In genomic region chr8:120324555-120324954, GRCm38 (mm10) we compare ENCODE assay signal across 13 mouse cellular contexts.
DNase-seq lines count a peak whose midpoint lies in the region; ATAC-seq and TF ChIP-seq lines count a peak whose summit lies in the region.
"Had no signal": no experiment of that assay in that cellular context is flagged by ENCODE, and none has a peak within 500 bp of the region (broad histone marks: within the 10 kb centered on the region; RNA-seq: fewer than 3 reads in every experiment).

No protein-coding gene starts in this region.

- no peak overlapping the region for H3K4me2 ChIP-seq in hindbrain, embryonic 14.5 days (replicated peaks)
- no peak overlapping the region for H3K4me2 ChIP-seq in heart, postnatal 0 days (ENCODE audit: low read depth, low read length)
- H3K4me2 ChIP-seq in liver, embryonic 13.5 days, result no peak overlapping the region

- peaks cover 81% of the 10 kb centered on the region for H3K4me1 ChIP-seq in hindbrain, embryonic 10.5 days (replicated peaks)
- H3K4me1 ChIP-seq in hindbrain, embryonic 14.5 days (replicated peaks; ENCODE audit: control insufficient read depth, insufficient read depth, low read length), result peaks cover 32% of the 10 kb centered on the region
- H3K4me1 ChIP-seq in heart, postnatal 0 days (ENCODE audit: control insufficient read depth, insufficient read depth), result peaks cover 17% of the 10 kb centered on the region
- peaks cover 80% of the 10 kb centered on the region for H3K4me1 ChIP-seq in liver, embryonic 13.5 days (replicated peaks)

- 54% methylated on average over 3 of the region's 3 CpGs for WGBS in hindbrain, embryonic 10.5 days
- WGBS in hindbrain, embryonic 14.5 days, result 48% methylated on average over 3 of the region's 3 CpGs
- WGBS in heart, postnatal 0 days, result 44% methylated on average over 3 of the region's 3 CpGs
- 37% methylated on average over 3 of the region's 3 CpGs for WGBS in liver, embryonic 13.5 days (ENCODE audit: insufficient replicate concordance)

- TF ChIP-seq CTCF in heart, postnatal 0 days (IDR thresholded peaks at IDR 0.05; ENCODE audit: low read depth), result 0 out of 2 replicates have a peak, but pooled peaks have one; percentile 1

- no peak overlapping the region for H3K4me3 ChIP-seq in hindbrain, embryonic 10.5 days
- no peak overlapping the region for H3K4me3 ChIP-seq in hindbrain, embryonic 14.5 days (replicated peaks; ENCODE audit: low read length)
- H3K4me3 ChIP-seq in heart, postnatal 0 days (ENCODE audit: low read depth, low read length), result no peak overlapping the region
- H3K4me3 ChIP-seq in liver, embryonic 13.5 days (replicated peaks), result no peak overlapping the region

- no peak overlapping the region for H3K9ac ChIP-seq in hindbrain, embryonic 14.5 days
- no peak overlapping the region for H3K9ac ChIP-seq in heart, postnatal 0 days (replicated peaks; ENCODE audit: low read depth, low read length)
- peak overlapping the region; percentile 47; the same call in 1 of the 2 replicates for H3K9ac ChIP-seq in liver, embryonic 13.5 days
- H3K9ac ChIP-seq: liver, embryonic 14.5 days had no signal

- H3K27me3 ChIP-seq in hindbrain, embryonic 10.5 days (ENCODE audit: insufficient read depth, poor library complexity, severe bottlenecking), result peaks cover 34% of the 10 kb centered on the region
- no peaks in the 10 kb centered on the region for H3K27me3 ChIP-seq in hindbrain, embryonic 14.5 days (ENCODE audit: control insufficient read depth, insufficient read depth, low read length)
- H3K27me3 ChIP-seq in heart, postnatal 0 days (ENCODE audit: control insufficient read depth, insufficient read depth, low read length), result no peaks in the 10 kb centered on the region
- no peaks in the 10 kb centered on the region for H3K27me3 ChIP-seq in liver, embryonic 13.5 days

- no peaks in the 10 kb centered on the region for H3K9me3 ChIP-seq in hindbrain, embryonic 10.5 days
- no peaks in the 10 kb centered on the region for H3K9me3 ChIP-seq in hindbrain, embryonic 14.5 days (ENCODE audit: control insufficient read depth, low read length)
- no peaks in the 10 kb centered on the region for H3K9me3 ChIP-seq in heart, postnatal 0 days (replicated peaks; ENCODE audit: control insufficient read depth, low read length)
- no peaks in the 10 kb centered on the region for H3K9me3 ChIP-seq in liver, embryonic 13.5 days (replicated peaks)
- H3K9me3 ChIP-seq: G1E had no signal

- ATAC-seq in hindbrain, embryonic 14.5 days (ENCODE audit: low FRiP score), result no peak
- no peak for ATAC-seq in heart, postnatal 0 days (ENCODE audit: insufficient read depth, low read depth)
- no peak for ATAC-seq in liver, embryonic 13.5 days (ENCODE audit: low read depth)

- H3K36me3 ChIP-seq in hindbrain, embryonic 10.5 days, result no peaks in the 10 kb centered on the region
- no peaks in the 10 kb centered on the region for H3K36me3 ChIP-seq in hindbrain, embryonic 14.5 days (replicated peaks; ENCODE audit: control insufficient read depth, insufficient read depth)
- no peaks in the 10 kb centered on the region for H3K36me3 ChIP-seq in heart, postnatal 0 days (replicated peaks; ENCODE audit: control insufficient read depth, insufficient read depth, low read length)
- H3K36me3 ChIP-seq in liver, embryonic 13.5 days, result no peaks in the 10 kb centered on the region
- H3K36me3 ChIP-seq: G1E had no signal

- H3K27ac ChIP-seq in hindbrain, embryonic 10.5 days, result peak overlapping the region; percentile 91
- H3K27ac ChIP-seq in hindbrain, embryonic 14.5 days, result no peak overlapping the region
- no peak overlapping the region for H3K27ac ChIP-seq in heart, postnatal 0 days (ENCODE audit: low read depth)
- peak overlapping the region; percentile 82 for H3K27ac ChIP-seq in liver, embryonic 13.5 days
- H3K27ac ChIP-seq: liver, embryonic 14.5 days had no signal

- no peak for TF ChIP-seq EP300 in heart, postnatal 0 days (IDR thresholded peaks at IDR 0.05; ENCODE audit: low read depth)

- DNase-seq in hindbrain, embryonic 10.5 days (ENCODE audit: low spot score), result no peak
- no peak for DNase-seq in hindbrain, embryonic 14.5 days (ENCODE audit: low spot score)
- peak; percentile 32 for DNase-seq in adrenal gland, postnatal 25 days
- no peak for DNase-seq in heart, postnatal 0 days (ENCODE audit: low spot score)
- no peak for DNase-seq in liver, embryonic 13.5 days
- DNase-seq in spleen, adult 18-20 months, result no peak
- no peak for DNase-seq in left cerebral cortex, adult 18-20 months (ENCODE audit: low spot score in 2 of 2)
- no peak for DNase-seq in urinary bladder, postnatal 25 days (ENCODE audit: low spot score)
- DNase-seq: cerebellum, adult 18-20 months; gastrocnemius, postnatal 10 days; right cerebral cortex, postnatal 4 days had no signal

Comparison
In these comparisons a context has a peak if more than half of its experiments do, and no peak if none do; other contexts are left out.
1. H3K27ac ChIP-seq: peak in hindbrain, embryonic 10.5 days (single experiment) and liver, embryonic 13.5 days (single experiment); none in hindbrain, embryonic 14.5 days (single experiment) and heart, postnatal 0 days (single experiment).